Mouse (Mus musculus) gastrocnemius, postnatal 36 days (tissue): Measurements from ENCODE around the gene Slc16a1. TPM values are rescaled to one million over a fixed set of nuclear protein-coding genes. Genes with fewer than 3 reads are reported as not detected.
"Not testable (repeated sequence)": the region's sequence is repeated elsewhere in the genome, so short reads cannot be mapped to it uniquely, and the experiment has no call there.

Experiments
- DNase-seq, 2 experiments: peaks; one replicate each; pipeline ENCODE4 v3.0.0; 2022
- intact Hi-C: fragments of 180-260 bp; cut with DNase I; formaldehyde crosslinking; loops from one replicate; pipeline ENCODE4 v1.15.1; 2025
- total RNA-seq, 2 experiments: library from RNA; stranded (reverse); gene quantifications; 2 replicates each; pipeline ENCODE4 v1.2.3; 2021

Gene Slc16a1
- total RNA-seq, 2 experiments from 2014 or later = 20.3 to 27.5 TPM

DNA sequence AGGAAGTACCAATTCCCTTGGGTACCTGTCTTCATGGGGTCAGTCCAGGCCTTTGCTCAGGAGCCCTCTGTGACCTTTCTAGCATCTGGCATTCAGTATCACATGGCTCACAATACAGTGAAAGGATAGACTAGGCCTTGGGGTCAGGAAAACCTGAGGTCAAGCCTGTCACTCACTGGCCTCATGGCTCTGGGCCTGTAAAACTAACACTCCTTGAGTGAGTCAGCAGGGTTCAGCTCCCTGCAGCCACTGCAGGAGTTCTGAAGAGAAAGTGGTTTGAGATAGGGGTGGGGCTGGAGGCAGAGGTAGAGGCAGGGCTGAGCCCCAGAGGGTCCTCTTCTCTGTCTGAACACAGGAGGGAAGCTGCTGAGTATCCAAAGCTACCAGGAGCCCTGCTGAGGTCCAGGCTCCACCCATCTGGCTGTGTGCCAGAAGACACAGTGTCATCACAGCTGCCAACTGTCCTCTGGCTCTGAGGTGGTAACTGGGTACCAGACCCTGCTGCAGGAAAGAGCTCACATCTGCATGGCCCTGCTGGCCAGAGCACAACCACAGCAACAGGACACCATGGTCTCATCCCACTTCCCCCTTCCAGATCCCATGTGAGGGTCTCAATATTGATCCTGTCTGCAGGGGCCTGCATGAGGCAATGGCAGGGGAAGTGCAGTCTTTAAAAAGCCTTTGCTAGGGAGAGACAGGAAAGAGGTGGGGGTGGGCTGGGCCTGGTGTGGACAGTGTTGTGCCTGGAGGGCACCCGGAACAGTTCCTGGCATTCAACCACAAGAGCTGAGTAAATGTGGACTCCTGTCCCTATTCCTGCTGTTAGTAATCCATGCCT lies 31.9 kb downstream of the Slc16a1 start:
- intact Hi-C loops, DNase-seq: not testable (repeated sequence)

DNA sequence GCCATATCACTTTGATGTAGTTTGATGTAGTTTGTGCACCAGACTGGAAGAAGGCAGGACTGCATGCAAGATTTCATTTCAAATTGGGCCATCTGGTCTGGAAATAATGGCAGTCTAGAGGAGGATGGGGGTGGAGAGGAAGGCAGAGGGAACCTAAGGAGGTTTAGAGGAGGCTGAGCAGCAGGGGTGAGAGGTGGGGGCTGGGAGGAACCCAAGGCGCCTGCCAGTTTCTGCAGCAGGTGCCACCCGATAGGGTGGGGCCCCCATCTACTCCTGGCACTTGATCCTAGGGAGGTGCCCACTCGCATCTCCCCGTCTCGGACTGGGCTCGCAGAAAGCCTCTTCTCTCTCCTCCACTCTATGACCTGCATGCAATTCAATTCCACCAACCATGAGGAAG lies 33.1 kb downstream of the Slc16a1 start:
- no peak for DNase-seq
- intact Hi-C loops = no loop called here

DNA sequence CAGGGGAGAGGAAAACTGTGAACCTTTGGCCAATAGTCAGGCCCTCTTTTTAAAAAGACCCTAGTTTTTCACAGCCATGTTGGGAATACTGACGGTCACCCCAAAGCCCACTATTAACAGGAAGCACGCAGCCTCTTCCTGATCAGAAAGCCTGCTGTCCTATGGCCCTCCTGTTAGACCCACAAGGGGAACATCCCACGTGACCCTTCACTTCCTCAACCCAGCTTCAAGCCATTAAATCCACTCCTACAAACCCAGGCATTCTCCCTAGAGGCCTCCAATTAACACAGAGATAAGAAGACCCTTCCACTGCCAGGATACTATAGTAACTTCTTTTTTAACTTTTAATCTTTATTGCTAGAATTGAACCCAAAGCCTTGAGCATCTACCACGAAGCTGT lies 33.6 kb downstream of the Slc16a1 start:
- DNase-seq = no peak
- intact Hi-C loops = no loop called here

DNA sequence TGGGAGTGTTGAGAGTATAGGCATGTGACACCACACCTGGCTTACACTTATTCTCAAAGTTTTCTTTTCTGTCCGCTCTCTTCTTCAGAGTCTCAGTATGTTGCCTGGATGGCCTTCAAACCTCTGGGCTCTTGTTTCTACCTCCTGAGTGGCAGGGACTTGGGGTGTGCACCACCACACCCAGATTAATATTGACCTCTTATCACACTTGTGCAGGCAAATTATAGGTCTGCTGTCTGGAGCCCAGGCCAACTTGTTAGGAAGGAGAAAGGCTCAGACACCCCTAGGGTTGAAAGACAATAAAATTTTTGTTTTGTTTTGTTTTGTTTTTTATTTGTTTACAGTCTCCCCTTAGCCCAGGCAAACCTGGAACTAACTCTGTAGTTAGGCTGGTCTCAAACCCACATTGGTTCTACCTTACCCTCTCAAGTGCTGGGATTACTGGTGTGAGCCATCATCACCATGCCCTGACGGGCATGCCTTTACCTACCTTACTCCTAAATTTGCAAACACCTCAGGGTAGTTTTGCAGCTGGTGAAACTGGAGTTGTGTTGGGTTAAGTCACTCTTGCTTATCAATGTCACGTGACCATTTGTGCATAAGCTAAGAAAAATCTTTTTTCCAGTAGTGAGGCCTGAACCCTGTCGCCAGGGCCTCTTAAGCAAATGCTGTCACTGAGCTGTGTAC lies 35.3 kb downstream of the Slc16a1 start:
- intact Hi-C loops = loop anchor here (2.0 kb wide), 1 partner anchor 29 kb away; no protein-coding TSS in a partner anchor
- no peak for DNase-seq

DNA sequence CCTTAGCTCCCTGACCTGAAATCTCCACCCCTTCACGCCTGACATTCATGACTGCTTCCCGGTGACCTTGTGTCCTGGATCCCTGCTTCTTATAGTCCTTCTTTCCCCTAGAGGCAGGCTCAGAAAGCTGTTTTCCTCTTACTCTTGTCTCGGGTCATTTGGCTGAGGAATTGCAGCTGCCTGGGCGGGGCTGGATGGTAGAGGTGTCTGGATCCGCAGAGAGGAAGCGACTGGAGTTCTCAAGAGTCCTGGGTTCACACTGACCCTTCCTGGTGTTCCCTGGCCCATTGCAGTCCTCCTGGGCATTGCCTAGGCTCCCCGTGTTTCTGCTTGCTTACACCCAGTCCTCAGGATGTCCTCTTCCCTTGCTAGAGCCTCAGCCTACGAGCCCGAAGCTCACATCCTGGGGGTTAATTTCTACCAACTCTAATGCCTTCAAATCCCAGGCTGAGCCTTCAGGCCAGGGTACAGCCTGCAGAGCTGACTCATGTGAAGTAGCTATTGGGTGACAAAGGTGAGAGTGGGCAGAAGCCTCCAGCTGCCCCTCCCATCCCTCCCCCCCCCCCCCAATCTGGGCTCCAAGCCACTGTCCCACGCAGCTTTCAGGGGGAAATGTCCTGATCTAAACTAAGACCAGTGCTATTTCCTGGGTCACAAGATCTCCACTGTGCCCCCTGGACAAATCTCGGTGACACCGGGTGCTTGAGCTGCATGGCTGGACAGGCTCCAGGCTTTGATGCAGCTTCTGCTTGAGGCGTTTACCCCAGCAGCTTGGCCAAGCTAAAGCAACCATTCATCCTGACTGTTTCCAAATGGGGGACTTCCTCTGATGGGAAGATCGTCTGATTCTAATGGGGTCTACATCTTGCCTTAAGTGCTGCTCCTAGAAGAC lies 36.1 kb downstream of the Slc16a1 start:
- DNase-seq = no peak
- intact Hi-C loops = loop anchor here (2.0 kb wide), 1 partner anchor 30 kb away; no protein-coding TSS in a partner anchor

DNA sequence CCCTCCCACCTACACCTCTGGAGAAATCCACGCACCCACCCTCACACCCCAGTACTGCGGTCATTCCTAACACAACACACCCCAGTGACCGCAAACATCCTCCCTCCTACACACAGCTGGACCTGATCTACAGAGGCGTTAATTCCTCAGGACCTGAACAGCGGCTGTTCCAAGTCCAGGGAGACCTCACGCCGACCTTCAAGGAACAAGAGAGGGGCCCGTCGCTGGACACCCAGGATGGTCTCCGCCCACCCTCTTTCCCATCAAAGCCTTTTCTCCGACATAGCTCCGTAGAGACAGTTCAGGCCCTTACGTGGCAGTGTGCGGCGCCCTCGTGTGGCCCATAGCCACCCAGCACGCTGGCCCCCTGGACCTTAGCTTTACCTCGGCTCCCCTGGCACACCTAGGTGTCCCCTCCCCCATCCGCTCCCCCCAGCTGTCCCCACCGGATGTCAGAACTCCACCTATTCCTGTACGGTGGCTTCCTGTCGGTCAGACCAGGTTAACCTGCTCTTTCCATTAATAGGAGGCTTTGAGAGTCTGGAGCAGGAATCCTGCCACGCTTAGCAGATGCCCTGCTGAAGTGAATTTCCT lies 36.9 kb downstream of the Slc16a1 start:
- peak; percentile 59 to 73 for DNase-seq
- intact Hi-C loops = loop anchor here (2.0 kb wide), 1 partner anchor 31 kb away; no protein-coding TSS in a partner anchor

DNA sequence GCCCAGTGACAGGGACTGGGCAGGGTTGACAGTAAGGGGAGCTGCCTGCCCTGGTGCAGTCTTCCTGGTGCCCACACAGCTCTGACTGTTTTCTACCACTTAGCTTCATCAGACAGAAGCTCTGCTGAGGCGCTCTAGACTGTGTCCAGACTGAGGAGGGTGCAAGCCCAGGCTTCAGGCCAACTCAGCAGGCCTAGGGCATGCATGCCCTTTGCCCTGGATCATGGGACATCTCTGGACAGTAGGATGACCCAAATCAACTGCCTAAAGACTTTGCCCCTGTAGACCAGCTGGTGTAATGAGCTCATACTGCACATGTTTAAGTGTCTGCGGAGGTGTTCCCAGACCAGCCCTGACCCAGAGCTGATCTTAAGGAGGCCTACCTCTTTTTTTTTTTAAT lies 39.3 kb downstream of the Slc16a1 start:
- DNase-seq = no peak
- intact Hi-C loops = no loop called here

DNA sequence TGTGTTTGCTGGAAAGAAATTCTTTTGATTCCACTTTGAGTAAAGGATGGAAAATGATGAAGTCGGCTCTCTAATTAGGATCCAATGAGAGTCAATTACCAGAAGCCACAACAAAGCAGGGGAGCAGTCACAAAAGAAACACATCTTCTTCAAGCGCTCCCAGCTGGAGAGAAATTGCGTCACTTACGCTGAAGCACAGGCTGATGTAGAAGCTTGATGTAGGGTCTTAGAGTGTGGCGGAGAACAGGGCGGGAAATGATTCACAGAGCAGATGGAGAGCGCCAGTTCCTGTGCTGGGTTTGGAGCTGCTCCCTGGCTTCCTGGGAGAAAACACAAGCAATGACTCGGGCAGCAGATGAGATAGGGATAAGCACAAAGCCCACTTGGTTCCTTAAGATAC lies 40.4 kb downstream of the Slc16a1 start:
- DNase-seq = no peak
- intact Hi-C loops = no loop called here

DNA sequence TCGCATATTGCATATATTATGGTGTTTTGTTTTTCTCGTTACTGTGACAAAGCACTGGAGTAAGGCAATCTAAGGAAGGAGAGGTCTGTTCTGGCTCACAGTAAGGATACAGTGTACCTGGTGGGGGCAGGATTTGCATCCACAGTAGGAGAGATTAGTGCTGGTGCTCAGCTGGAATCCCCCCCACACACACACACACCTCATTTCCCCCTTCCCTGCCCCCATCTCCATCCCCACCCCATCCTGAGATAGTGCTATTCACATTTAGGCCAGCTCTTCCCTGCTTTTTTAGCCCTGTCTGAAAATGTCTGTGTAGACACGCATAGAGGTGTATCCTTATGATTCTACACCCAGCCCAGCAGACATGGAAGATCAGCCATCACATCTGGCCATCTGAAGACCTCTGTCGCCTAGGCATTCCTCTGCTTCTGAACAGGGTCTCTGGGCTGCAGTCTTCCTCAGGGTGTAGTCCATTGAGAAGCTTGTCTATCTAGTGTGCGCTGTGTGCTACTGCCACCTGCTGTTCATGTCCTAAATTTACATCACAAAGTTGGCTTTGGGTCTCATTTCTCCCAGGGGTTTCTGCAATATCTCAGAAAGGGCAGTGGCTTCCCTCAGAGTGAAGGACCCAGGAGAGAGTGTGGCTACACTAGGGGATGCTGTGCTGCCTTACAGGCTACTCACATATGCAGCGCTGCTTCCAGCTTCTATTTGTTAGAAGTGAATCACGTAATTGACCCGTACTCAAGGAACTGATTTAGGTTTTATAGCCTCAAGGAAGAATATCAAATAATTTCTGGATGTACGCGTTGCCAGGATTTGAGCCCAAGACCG lies 44.4 kb downstream of the Slc16a1 start:
- intact Hi-C loops = loop anchor here (2.0 to 5.0 kb wide), 2 partner anchors 142 to 171 kb away; partner anchors contain the start of gene Lrig2
- no peak for DNase-seq

DNA sequence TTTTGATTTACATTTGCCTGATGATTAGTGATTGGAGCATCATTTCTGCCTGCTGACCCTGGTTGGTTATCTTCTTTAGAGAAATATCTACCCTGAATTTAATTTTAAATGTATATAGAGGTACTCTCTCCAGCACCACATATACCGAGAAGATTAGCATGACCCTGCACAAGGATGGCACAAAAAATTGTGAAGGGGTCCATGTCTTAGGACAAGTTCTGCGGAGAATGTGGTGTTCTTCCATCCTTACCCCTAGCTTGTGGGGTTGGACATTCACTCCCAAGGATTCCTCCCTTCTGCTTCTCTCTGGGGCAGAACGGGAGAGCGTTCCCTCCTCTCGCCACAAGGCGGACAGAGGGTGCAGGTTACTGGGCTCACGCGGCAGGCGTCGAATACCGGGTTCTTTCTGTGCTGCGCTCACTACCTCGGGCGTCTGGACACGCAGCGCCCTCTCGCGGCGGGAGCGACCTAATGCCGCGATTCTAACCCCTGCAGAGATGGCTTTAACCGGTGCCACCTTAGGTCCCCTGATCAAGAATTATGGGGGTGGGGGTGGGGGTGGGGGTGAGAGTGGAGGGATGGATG lies 62.4 kb downstream of the Slc16a1 start:
- intact Hi-C loops = no loop called here
- peak; percentile 48 to 60 for DNase-seq

DNA sequence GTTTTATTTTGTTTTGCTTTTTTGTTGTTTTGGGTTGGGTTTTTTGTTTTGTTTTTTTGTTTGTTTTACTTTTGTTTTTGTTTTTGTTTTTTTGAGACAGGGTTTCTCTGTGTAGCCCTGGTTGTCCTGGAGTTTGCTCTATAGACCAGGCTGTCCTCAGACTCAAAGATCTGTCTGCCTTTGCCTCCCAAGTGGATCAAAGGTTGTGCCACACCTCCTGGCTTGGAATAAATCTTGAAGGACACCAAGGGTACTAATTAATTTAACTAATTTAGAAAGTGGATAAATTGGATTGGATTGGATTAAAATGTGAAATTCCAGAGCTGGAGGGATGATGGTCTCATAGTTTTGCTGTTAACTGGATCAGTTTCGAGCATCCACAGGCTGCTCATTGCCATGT lies 63.3 kb downstream of the Slc16a1 start:
- no peak for DNase-seq
- intact Hi-C loops = no loop called here

DNA sequence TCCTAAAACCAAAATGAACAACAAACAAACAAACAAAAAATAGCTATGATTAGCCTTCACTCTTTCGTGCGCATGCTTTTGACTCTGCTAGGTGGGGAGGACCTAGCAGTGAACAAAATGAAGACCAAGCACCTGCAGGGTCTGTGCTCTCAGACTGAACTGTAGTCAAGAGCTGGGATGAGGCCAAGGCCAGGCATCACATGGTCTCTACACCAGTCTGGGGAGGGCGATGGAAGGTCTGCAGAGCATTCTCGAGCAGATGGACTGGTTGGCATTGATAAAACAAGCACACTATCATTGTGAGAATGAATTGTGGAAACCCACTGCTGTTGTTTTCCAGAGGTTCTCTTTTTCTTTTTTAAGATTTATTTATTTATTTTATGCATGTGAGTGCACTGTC lies 65.5 kb downstream of the Slc16a1 start:
- no peak for DNase-seq
- intact Hi-C loops = no loop called here

DNA sequence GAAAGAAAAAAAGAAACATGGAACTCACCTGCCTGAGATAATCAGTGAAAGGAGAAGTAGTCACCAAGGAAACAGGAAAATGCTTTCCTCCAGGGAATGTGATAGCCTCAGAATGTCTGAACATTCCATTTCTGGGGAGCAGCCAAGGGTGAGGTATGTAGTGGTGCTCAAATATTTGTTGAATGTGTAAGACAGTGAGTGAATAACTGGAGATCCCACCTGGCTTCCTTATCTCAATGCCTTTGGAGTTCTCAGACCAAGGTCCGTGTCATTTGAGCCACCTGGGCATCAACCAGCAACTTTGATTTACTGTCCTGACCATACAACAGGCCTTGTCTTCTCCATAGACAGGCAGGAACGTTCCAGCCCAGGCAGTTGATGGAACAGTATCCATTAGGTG lies 68.0 kb downstream of the Slc16a1 start:
- intact Hi-C loops = no loop called here
- DNase-seq = no peak

DNA sequence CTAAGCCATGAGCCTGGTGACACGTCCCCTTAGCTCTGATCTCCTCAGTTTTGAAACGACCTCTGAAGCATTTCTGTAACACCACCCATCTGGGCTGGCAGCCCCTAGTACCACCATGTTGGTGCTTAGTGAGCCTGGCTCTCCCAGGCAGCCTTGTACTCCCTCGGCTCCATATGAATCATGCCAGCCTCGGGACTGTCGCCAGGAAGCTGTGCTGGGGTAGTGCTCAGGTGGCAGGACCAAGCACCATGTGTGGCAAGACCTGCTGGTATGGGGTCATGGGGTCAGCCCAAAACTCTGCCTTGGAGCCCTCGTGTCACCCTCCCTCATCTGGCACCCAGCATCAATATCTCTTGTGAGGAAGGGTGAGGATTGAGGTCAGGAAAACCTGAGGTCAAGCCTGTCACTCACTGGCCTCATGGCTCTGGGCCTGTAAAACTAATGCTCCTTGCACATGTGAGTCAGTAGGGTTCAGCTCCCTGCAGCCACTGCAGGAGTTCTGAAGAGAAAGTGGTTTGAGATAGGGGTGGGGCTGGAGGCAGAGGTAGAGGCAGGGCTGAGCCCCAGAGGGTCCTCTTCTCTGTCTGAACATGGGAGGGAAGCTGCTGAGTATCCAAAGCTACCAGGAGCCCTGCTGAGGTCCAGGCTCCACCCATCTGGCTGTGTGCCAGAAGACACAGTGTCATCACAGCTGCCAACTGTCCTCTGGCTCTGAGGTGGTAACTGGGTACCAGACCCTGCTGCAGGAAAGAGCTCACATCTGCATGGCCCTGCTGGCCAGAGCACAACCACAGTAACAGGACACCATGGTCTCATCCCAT lies 68.7 kb downstream of the Slc16a1 start:
- intact Hi-C loops, DNase-seq: not testable (repeated sequence)

DNA sequence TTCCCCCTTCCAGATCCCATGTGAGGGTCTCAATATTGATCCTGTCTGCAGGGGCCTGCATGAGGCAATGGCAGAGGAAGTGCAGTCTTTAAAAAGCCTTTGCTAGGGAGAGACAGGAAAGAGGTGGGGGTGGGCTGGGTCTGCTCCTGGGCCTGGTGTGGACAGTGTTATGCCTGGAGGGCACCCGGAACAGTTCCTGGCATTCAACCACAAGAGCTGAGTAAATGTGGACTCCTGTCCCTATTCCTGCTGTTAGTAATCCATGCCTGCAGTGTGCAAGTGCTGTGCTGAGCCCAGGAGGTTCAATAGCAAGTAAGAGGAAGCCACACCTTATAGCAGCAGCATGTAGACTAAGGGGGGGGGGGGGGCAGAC lies 69.3 kb downstream of the Slc16a1 start:
- DNase-seq, intact Hi-C loops: not testable (repeated sequence)
